Mouse (Mus musculus) lung, adult 2 months (tissue): ENCODE results near the gene A930009A15Rik.

Experiments
- CTCF ChIP-seq: fragments of 200-500 bp; IDR thresholded peaks from 2 replicates; pipeline ENCODE4 v1.5.1; 2011; ENCODE audit warnings: mild to moderate bottlenecking, low read length, control low read depth; ENCODE audit not compliant: insufficient read depth
- POLR2A ChIP-seq: fragments of 200-500 bp; IDR thresholded peaks from 2 replicates; pipeline ENCODE4 v1.6.1; 2011; ENCODE audit warnings: low read depth, mild to moderate bottlenecking, control low read depth, low read length, borderline replicate concordance; ENCODE audit errors: extremely low read depth

- no peak for TF ChIP-seq POLR2A
- no peak for TF ChIP-seq CTCF
These were observed 40.0 kb upstream of the A930009A15Rik start for GRCm38 (mm10) chr10:115529768-115530167.
